Mouse (Mus musculus) testis, adult 2 months (tissue): Measurements from ENCODE around the gene Kri1. TPM values are rescaled to one million over a fixed set of nuclear protein-coding genes. Genes with fewer than 3 reads are reported as not detected.
"Not testable (repeated sequence)": the region's sequence is repeated elsewhere in the genome, so short reads cannot be mapped to it uniquely, and the experiment has no call there.

Experiments
- H3K27ac ChIP-seq: fragments of 200-500 bp; 2 replicates; pipeline ENCODE4 v1.5.1; 2012; ENCODE audit warnings: low read depth, low read length; ENCODE audit not compliant: control insufficient read depth, insufficient read depth
- H3K27me3 ChIP-seq: fragments of 200-500 bp; 2 replicates; pipeline ENCODE4 v1.6.1; 2012; ENCODE audit warnings: mild to moderate bottlenecking, low read length, moderate library complexity; ENCODE audit not compliant: control insufficient read depth, insufficient read depth
- H3K36me3 ChIP-seq: fragments of 200-500 bp; 2 replicates; pipeline ENCODE4 v1.6.1; 2012; ENCODE audit warnings: mild to moderate bottlenecking, low read length; ENCODE audit not compliant: control insufficient read depth, insufficient read depth
- H3K4me1 ChIP-seq: fragments of 200-500 bp; 2 replicates; pipeline ENCODE4 v1.6.1; 2012; ENCODE audit warnings: low read length; ENCODE audit not compliant: control insufficient read depth, insufficient read depth
- H3K4me3 ChIP-seq: fragments of 200-500 bp; 2 replicates; pipeline ENCODE4 v1.5.1; 2012; ENCODE audit warnings: low read depth, mild to moderate bottlenecking, low read length, moderate library complexity, mixed read lengths; ENCODE audit not compliant: control insufficient read depth
- CTCF ChIP-seq: fragments of 200-500 bp; IDR thresholded peaks from 2 replicates; pipeline ENCODE4 v1.5.1; 2012; ENCODE audit warnings: low read depth, mild to moderate bottlenecking, inconsistent platforms, low read length, moderate library complexity; ENCODE audit not compliant: control insufficient read depth, insufficient read depth, insufficient replicate concordance
- POLR2A ChIP-seq: fragments of 200-500 bp; IDR thresholded peaks from 2 replicates; pipeline ENCODE4 v1.6.1; 2012; ENCODE audit warnings: low read depth, mild to moderate bottlenecking, inconsistent platforms, low read length, moderate library complexity; ENCODE audit not compliant: control insufficient read depth
- polyA plus RNA-seq: library from polyadenylated mRNA; depleted of rRNA; stranded (reverse); fragments of >200 nt; gene quantifications from 2 replicates; pipeline ENCODE4 v1.2.3, GENCODE M21; 2012

The Kri1 gene
- polyA plus RNA-seq, 1 experiment = 35.0 TPM

GRCm38 (mm10) chr9:21273520-21274228, 14.1 kb downstream of the Kri1 start:
- TF ChIP-seq POLR2A (no peak), CTCF (no peak)
- H3K4me1 ChIP-seq = no peaks in the 10 kb centered on the region; the same call in 1 of the 2 replicates
- no peak overlapping the region for H3K4me3 ChIP-seq
- no peaks in the 10 kb centered on the region; the same call in none of the 2 replicates for H3K36me3 ChIP-seq
- H3K27me3 ChIP-seq = no peaks in the 10 kb centered on the region
- H3K27ac ChIP-seq = no peak overlapping the region

DNA sequence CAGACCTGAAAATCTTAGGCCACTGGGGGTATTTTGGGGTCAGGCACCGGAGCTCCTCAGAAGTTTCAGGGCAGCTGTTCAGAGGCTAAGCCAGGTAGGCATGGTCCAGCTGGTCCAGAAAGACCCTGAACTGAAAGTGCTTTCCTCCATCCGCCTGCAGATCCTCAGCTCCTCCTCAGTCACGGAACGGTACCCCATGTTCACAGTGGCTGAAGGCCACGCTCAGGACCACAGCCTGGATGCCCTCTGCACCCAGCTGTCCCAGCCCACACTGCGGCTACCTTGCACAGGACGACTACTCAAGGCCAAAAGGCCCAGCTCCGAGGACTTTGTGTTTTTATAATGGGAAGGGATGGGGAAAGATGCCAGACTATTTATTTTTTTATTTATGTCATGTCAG, 14.7 kb downstream of the Kri1 start:
- Histone ChIP-seq H3K4me1 (no peaks in the 10 kb centered on the region; the same call in 1 of the 2 replicates), H3K36me3 (no peaks in the 10 kb centered on the region; the same call in 1 of the 2 replicates)
- no peak for TF ChIP-seq POLR2A
- no peak for TF ChIP-seq CTCF

GRCm38 (mm10) chr9:21272391-21272790, 15.4 kb downstream of the Kri1 start:
- Histone ChIP-seq H3K4me1 (no peaks in the 10 kb centered on the region; the same call in 1 of the 2 replicates), H3K4me3 (no peak overlapping the region), H3K36me3 (no peaks in the 10 kb centered on the region; the same call in 1 of the 2 replicates), H3K27me3 (no peaks in the 10 kb centered on the region), H3K27ac (no peak overlapping the region)
- TF ChIP-seq POLR2A (no peak), CTCF (no peak)

More for the DNA sequence above, 14.7 kb downstream of the Kri1 start:
- Histone ChIP-seq H3K27ac (no peak overlapping the region), H3K4me3 (no peak overlapping the region), H3K27me3 (no peaks in the 10 kb centered on the region)

DNA sequence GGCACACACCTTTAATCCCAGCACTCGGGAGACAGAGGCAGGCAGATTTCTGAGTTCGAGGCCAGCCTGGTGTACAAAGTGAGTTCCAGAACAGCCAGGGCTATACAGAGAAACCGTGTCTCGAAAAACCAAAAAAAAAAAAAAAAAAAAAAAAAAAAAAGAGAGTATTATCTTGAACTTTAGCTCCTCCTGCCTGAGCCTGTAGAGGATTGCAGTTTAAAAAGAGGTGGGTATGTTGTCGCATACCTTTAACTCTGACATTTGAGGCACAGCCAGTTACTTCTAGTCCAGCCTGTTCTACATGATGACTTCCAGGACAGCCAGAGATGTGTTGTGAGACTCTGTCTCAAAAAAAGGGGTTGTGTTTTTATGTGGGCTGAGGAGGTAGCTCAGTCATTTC, 18.2 kb downstream of the Kri1 start:
- H3K4me1 ChIP-seq, H3K27me3 ChIP-seq, H3K4me3 ChIP-seq, H3K36me3 ChIP-seq, H3K27ac ChIP-seq: not testable (repeated sequence)

- Histone ChIP-seq H3K36me3 (no peaks in the 10 kb centered on the region; the same call in 1 of the 2 replicates), H3K27ac (no peak overlapping the region), H3K4me3 (no peak overlapping the region), H3K4me1 (peaks cover 12% of the 10 kb centered on the region), H3K27me3 (no peaks in the 10 kb centered on the region)
- TF ChIP-seq POLR2A = no peak
- no peak for TF ChIP-seq CTCF
These were observed 19.5 kb downstream of the Kri1 start for GRCm38 (mm10) chr9:21268305-21268704.

- no peak overlapping the region for H3K4me3 ChIP-seq
- no peaks in the 10 kb centered on the region for H3K27me3 ChIP-seq
- H3K36me3 ChIP-seq = no peaks in the 10 kb centered on the region; the same call in 1 of the 2 replicates
- H3K27ac ChIP-seq = no peak overlapping the region
- peaks cover 12% of the 10 kb centered on the region for H3K4me1 ChIP-seq
- TF ChIP-seq CTCF (no peak), POLR2A (no peak)
These were observed 20.9 kb downstream of the Kri1 start for GRCm38 (mm10) chr9:21266889-21267288.

- no peaks in the 10 kb centered on the region; the same call in 1 of the 2 replicates for H3K36me3 ChIP-seq
- peaks cover 12% of the 10 kb centered on the region for H3K4me1 ChIP-seq
- peak overlapping the region; percentile 94 for H3K4me3 ChIP-seq
- H3K27me3 ChIP-seq = no peaks in the 10 kb centered on the region
- TF ChIP-seq POLR2A (no peak), CTCF (no peak)
- peak overlapping the region; percentile 47; the same call in 1 of the 2 replicates for H3K27ac ChIP-seq
These were observed 22.2 kb downstream of the Kri1 start for GRCm38 (mm10) chr9:21265611-21266010.
